22 mouse cellular contexts compared by ENCODE assay signal in the genomic region with DNA sequence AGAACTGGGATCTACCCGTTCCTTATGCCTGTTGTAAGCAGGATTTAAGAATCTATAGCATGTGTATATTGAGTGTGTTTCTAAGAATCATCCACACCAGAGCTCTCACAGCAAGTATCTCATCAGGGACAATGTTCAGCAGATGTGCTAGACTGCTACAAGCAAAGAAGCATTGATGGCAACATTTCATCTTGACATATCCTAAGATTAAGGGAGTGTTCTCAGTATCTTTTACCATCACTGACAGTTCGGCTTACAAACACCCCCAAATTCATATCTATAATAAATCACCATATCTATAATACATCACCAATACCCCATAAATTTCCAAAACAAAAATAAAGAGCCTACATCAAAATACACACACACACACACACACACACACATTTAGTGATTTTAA.
A peak's percentile ranks its signal among the peaks of the same experiment; 100 is the strongest.
DNase-seq lines count a peak whose midpoint lies in the region; ATAC-seq lines count a peak whose summit lies in the region.
"Had no signal": no experiment of that assay in that cellular context is flagged by ENCODE, and none has a peak within 500 bp of the region (broad histone marks: within the 10 kb centered on the region; RNA-seq: fewer than 3 reads in every experiment).

No protein-coding gene starts in this region.

- no peak overlapping the region for H3K4me2 ChIP-seq in limb, embryonic 15.5 days
- H3K4me2 ChIP-seq in lung, embryonic 15.5 days = no peak overlapping the region
- H3K4me2 ChIP-seq in midbrain, embryonic 11.5 days = no peak overlapping the region
- no peak overlapping the region for H3K4me2 ChIP-seq in midbrain, embryonic 16.5 days (ENCODE audit: low read length)
- H3K4me2 ChIP-seq: embryonic facial prominence, embryonic 13.5 days; embryonic facial prominence, embryonic 15.5 days; forebrain, embryonic 12.5 days had no signal

- no peak overlapping the region for H3K9ac ChIP-seq in limb, embryonic 15.5 days
- no peak overlapping the region for H3K9ac ChIP-seq in lung, embryonic 15.5 days
- no peak overlapping the region for H3K9ac ChIP-seq in midbrain, embryonic 11.5 days (ENCODE audit: low read length)
- H3K9ac ChIP-seq in midbrain, embryonic 16.5 days (ENCODE audit: low read depth, low read length) = no peak overlapping the region
- H3K9ac ChIP-seq: embryonic facial prominence, embryonic 13.5 days; embryonic facial prominence, embryonic 15.5 days; forebrain, embryonic 12.5 days had no signal

- 47% methylated on average over 2 of the region's 2 CpGs for WGBS in limb, embryonic 15.5 days
- WGBS in limb, embryonic 10.5 days = 87% methylated on average over 2 of the region's 2 CpGs
- WGBS in lung, embryonic 15.5 days = 47% methylated on average over 2 of the region's 2 CpGs
- WGBS in midbrain, embryonic 11.5 days = 86% methylated on average over 2 of the region's 2 CpGs
- WGBS in midbrain, embryonic 16.5 days = 94% methylated on average over 2 of the region's 2 CpGs

- H3K27ac ChIP-seq in limb, embryonic 15.5 days = peak overlapping the region; percentile 50; the same call in 1 of the 2 replicates
- no peak overlapping the region for H3K27ac ChIP-seq in limb, embryonic 10.5 days
- H3K27ac ChIP-seq in lung, embryonic 15.5 days = peak overlapping the region; percentile 90
- H3K27ac ChIP-seq in midbrain, embryonic 11.5 days (ENCODE audit: low read depth, low read length) = no peak overlapping the region
- no peak overlapping the region for H3K27ac ChIP-seq in midbrain, embryonic 16.5 days (ENCODE audit: low read length)
- H3K27ac ChIP-seq: embryonic facial prominence, embryonic 13.5 days; embryonic facial prominence, embryonic 15.5 days; forebrain, embryonic 10.5 days; forebrain, embryonic 12.5 days had no signal

- no peak for DNase-seq in limb, embryonic 10.5 days (ENCODE audit: low spot score)
- DNase-seq in lung, postnatal 4 days = no peak
- DNase-seq in midbrain, embryonic 11.5 days (ENCODE audit: low spot score, missing footprints) = peak; percentile 73
- DNase-seq: adrenal gland, adult 2 months; adrenal gland, postnatal 10 days; adrenal gland, postnatal 25 days; cerebellum, adult 11 months; cerebellum, adult 18-20 months; cerebellum, adult 8-10 months; cerebellum, adult 9-11 months; cerebellum, postnatal 14 days; cerebellum, postnatal 36 days; embryo, embryonic 11 days had no signal

- no peaks in the 10 kb centered on the region; the same call in 1 of the 2 replicates for H3K4me1 ChIP-seq in limb, embryonic 15.5 days
- H3K4me1 ChIP-seq in limb, embryonic 10.5 days = peaks cover 19% of the 10 kb centered on the region
- peaks cover 15% of the 10 kb centered on the region for H3K4me1 ChIP-seq in lung, embryonic 15.5 days
- no peaks in the 10 kb centered on the region for H3K4me1 ChIP-seq in midbrain, embryonic 11.5 days (ENCODE audit: control insufficient read depth, insufficient read depth, low read length)
- H3K4me1 ChIP-seq in midbrain, embryonic 16.5 days (ENCODE audit: control insufficient read depth, insufficient read depth, low read length) = no peaks in the 10 kb centered on the region
- H3K4me1 ChIP-seq: embryonic facial prominence, embryonic 15.5 days; forebrain, embryonic 10.5 days; forebrain, embryonic 12.5 days had no signal

- no peak overlapping the region for H3K4me3 ChIP-seq in limb, embryonic 15.5 days
- H3K4me3 ChIP-seq in limb, embryonic 10.5 days = no peak overlapping the region
- no peak overlapping the region for H3K4me3 ChIP-seq in lung, embryonic 15.5 days
- no peak overlapping the region for H3K4me3 ChIP-seq in midbrain, embryonic 11.5 days (ENCODE audit: low read depth, low read length)
- no peak overlapping the region for H3K4me3 ChIP-seq in midbrain, embryonic 16.5 days (ENCODE audit: low read depth, low read length)
- H3K4me3 ChIP-seq: embryonic facial prominence, embryonic 13.5 days; embryonic facial prominence, embryonic 15.5 days; erythroblast, embryonic 14.5 days; forebrain, embryonic 10.5 days; forebrain, embryonic 12.5 days had no signal

- H3K27me3 ChIP-seq in limb, embryonic 15.5 days = no peaks in the 10 kb centered on the region
- no peaks in the 10 kb centered on the region for H3K27me3 ChIP-seq in limb, embryonic 10.5 days (ENCODE audit: low read depth, poor library complexity, severe bottlenecking)
- H3K27me3 ChIP-seq in lung, embryonic 15.5 days = no peaks in the 10 kb centered on the region
- no peaks in the 10 kb centered on the region for H3K27me3 ChIP-seq in midbrain, embryonic 11.5 days (ENCODE audit: control insufficient read depth, insufficient read depth, low read length)
- H3K27me3 ChIP-seq in midbrain, embryonic 16.5 days (ENCODE audit: control insufficient read depth, insufficient read depth, low read depth, low read length) = no peaks in the 10 kb centered on the region
- H3K27me3 ChIP-seq: embryonic facial prominence, embryonic 13.5 days; embryonic facial prominence, embryonic 15.5 days; forebrain, embryonic 12.5 days had no signal

- ATAC-seq in limb, embryonic 15.5 days (ENCODE audit: insufficient number of reproducible peaks, low FRiP score, low TSS enrichment, low read depth) = no peak
- ATAC-seq in lung, embryonic 15.5 days (ENCODE audit: borderline replicate concordance, extremely low read depth, low FRiP score, low TSS enrichment) = peak; percentile 73; the same call in 1 of the 2 replicates
- ATAC-seq in midbrain, embryonic 11.5 days (ENCODE audit: low FRiP score) = no peak
- ATAC-seq in midbrain, embryonic 16.5 days = no peak
- ATAC-seq: forebrain, embryonic 14.5 days had no signal

- no peaks in the 10 kb centered on the region for H3K9me3 ChIP-seq in limb, embryonic 15.5 days
- no peaks in the 10 kb centered on the region for H3K9me3 ChIP-seq in limb, embryonic 10.5 days (replicated peaks)
- H3K9me3 ChIP-seq in lung, embryonic 15.5 days = no peaks in the 10 kb centered on the region
- no peaks in the 10 kb centered on the region for H3K9me3 ChIP-seq in midbrain, embryonic 11.5 days (ENCODE audit: control insufficient read depth, low read length)
- no peaks in the 10 kb centered on the region for H3K9me3 ChIP-seq in midbrain, embryonic 16.5 days (replicated peaks; ENCODE audit: control insufficient read depth, low read length, poor library complexity, severe bottlenecking)
- H3K9me3 ChIP-seq: embryonic facial prominence, embryonic 13.5 days; embryonic facial prominence, embryonic 15.5 days; forebrain, embryonic 10.5 days; forebrain, embryonic 12.5 days had no signal

- H3K36me3 ChIP-seq in limb, embryonic 15.5 days = no peaks in the 10 kb centered on the region
- no peaks in the 10 kb centered on the region for H3K36me3 ChIP-seq in limb, embryonic 10.5 days
- H3K36me3 ChIP-seq in lung, embryonic 15.5 days = no peaks in the 10 kb centered on the region
- no peaks in the 10 kb centered on the region for H3K36me3 ChIP-seq in midbrain, embryonic 11.5 days (ENCODE audit: control insufficient read depth, insufficient read depth, low read length)
- no peaks in the 10 kb centered on the region for H3K36me3 ChIP-seq in midbrain, embryonic 16.5 days (ENCODE audit: control insufficient read depth, insufficient read depth, low read length)
- H3K36me3 ChIP-seq: embryonic facial prominence, embryonic 13.5 days; embryonic facial prominence, embryonic 15.5 days; forebrain, embryonic 10.5 days; forebrain, embryonic 12.5 days had no signal

Comparison
In these comparisons a context has a peak if more than half of its experiments do, and no peak if none do; other contexts are left out.
1. H3K27ac ChIP-seq: peak in limb, embryonic 15.5 days (single experiment) and lung, embryonic 15.5 days (single experiment); none in limb, embryonic 10.5 days (single experiment), midbrain, embryonic 11.5 days (single experiment) and midbrain, embryonic 16.5 days (single experiment).